Mouse (Mus musculus) spleen, postnatal 14 days (tissue): ENCODE measurements around the gene Agpat3.

Source experiments
- DNase-seq, 2 experiments: peaks; one replicate each; pipeline ENCODE4 v3.0.0; 2021 to 2022; ENCODE audit warnings: low spot score in 2 of 2

Gene Agpat3

DNA sequence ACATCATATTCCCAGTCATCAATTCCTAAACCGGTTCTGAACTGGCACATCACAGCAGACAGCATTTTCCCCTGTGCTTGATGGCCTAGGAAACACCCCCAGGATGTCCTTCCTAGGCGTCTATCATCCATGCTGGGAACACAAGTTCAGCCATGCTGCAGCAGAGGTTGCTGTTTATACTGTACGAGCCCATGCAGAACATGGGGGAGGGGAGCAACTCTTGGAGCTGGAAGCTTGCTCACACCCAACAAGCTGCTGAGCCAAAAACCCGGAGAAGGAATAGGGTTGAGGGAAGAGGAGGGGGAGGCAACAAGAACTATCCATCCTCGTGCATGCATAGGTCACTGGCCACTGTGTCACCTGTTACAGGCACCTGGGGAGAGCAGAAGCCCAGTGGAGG lies 92.0 kb downstream of the Agpat3 start:
- no peak for DNase-seq

GRCm38 (mm10) chr10:78259702-78260101 lies 92.6 kb downstream of the Agpat3 start:
- no peak for DNase-seq

DNA sequence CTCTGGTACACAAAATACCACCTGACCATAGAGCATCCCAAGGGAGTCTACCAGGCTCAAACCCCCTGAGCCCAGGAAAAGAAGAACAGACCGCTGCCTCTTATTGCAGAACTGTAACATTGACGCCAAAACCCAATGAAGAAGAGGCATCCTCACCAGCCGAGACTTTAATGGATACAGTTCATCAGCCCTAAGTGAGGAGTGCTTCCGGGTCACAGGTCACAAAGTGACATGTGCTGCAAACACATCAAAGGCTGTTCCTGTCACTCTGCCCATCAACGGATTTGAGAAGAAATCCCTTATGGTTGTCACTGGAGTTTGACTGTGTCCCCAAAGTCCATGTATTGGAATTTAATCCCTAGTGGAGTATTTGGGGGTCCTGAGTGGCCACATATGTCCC lies 93.1 kb downstream of the Agpat3 start:
- DNase-seq: no peak

DNA sequence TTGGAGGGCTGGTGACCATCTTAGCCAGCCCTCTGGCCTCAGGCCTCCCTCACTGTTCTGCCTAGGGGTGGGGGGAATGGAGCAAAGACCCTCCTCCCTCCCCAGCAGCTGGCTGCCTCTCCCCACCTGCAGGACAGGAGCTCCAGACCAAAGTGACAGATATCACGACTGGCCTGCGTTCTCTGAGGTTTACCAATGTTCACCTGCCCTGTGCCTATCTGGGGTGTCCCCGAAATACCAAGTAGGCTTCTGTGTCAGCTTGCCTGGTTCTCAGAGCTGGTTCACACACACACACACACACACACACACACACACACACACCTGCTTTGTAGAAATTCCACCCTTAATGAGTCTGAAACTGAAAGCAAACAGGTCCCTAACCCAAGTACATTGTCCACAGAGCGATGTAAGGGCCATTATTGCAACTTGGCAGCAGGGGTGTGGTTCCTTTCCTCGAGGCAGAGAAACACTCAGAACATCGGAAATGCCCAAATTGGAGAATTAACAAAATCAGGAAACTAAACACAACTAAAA lies 94.1 kb downstream of the Agpat3 start:
- no peak for DNase-seq

DNA sequence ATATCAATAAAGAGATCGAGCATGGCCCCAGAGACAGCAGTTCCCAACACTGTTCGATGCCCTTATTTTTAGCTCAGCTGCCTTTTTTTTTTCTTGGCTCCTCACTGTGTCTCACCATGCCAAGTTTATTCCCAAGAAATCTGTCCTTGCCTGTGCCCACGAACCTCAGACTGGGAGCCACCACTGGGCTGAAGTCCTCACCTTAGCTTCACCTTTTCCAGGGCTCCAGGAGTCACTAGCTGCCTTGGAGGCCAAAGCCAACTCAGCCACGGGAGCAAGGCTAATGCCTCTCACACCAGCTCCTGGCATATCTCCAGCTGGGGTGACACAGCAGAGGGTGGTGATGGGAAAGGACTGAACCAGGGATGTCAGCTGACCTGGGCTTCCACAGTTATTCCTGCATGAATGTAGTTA lies 96.6 kb downstream of the Agpat3 start:
- peak; percentile 77 to 82 for DNase-seq

GRCm38 (mm10) chr10:78247206-78247605 lies 105.1 kb downstream of the Agpat3 start:
- no peak for DNase-seq

GRCm38 (mm10) chr10:78246725-78247124 lies 105.6 kb downstream of the Agpat3 start:
- DNase-seq: no peak

DNA sequence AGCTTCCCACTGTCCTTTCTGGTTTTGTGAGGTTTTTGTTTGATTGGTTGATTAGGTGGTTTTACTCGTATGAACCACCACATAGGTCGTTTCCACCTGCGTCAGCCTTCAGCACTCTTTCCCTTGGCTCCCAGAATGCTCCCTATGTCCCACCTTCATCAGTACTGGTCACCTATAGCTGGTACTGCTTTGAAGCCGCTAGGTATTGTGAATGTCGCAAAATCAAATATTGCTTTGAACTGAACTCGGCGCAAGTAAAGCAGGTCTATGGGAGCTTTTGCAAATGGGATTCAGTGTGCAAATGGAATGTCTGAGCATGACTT lies 107.1 kb downstream of the Agpat3 start:
- DNase-seq: no peak

GRCm38 (mm10) chr10:78244438-78245224 lies 107.7 kb downstream of the Agpat3 start, which contains the start of gene Trappc10:
Trappc10 (minus strand) TSS chr10:78244641.
- DNase-seq: peak; percentile 81 to 87

DNA sequence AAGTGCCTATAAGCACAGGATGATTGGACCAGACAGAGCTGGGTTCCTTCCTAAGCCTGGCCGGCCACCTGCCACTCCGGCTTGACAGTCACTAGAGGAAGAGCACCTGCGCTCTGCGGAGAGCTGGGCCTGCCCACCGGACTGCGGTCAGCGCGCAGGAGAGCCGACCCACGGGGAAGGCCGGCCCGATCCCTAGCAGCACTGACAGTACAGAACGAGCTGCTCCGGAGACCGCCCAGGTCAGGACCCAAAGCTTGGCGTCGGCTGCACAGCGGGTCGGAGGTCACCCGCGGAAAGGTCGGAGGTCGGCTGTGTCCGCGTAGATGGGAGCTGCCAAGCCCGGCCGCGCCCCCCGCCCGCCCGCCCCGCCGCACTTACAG lies 108.2 kb downstream of the Agpat3 start:
- DNase-seq: peak in 1 of 2 experiments; percentile 25

DNA sequence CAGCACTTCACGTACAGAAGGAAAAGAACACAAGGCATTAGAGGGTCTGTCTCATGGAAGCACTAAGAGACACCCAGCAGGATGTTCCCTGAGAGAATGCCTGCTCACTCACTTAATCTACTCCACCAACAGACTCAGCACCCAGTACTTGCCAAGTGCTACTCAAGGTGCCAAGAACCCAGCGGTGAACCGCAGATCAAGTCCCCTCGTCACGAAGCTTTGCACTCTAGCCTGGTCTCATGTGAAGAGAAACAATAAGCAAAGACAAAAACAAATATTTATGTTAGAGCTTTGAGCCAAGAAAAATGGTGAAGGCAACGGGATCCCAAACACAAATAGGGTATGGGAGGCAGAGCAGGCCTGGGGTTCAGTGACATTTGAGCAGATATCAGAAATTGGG lies 113.4 kb downstream of the Agpat3 start:
- DNase-seq: no peak

DNA sequence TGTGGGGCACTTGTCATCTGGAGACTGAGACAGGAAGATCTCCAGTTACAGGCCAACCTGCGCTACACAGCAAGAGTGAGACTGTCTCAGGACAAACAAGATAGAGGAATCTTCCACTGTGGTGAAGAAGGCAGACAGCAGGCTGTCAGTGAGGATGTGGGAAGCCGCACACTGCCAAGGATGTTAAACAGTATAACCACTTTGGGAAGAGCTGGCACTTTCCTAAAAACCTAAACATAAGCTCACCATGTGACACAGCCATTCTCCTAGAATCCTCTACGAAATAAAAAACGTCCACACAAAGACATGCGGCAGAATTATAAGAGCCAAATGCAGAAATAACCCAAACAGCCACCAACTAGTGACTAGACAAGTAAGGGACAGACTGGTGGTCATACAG lies 114.0 kb downstream of the Agpat3 start:
- DNase-seq: no peak

DNA sequence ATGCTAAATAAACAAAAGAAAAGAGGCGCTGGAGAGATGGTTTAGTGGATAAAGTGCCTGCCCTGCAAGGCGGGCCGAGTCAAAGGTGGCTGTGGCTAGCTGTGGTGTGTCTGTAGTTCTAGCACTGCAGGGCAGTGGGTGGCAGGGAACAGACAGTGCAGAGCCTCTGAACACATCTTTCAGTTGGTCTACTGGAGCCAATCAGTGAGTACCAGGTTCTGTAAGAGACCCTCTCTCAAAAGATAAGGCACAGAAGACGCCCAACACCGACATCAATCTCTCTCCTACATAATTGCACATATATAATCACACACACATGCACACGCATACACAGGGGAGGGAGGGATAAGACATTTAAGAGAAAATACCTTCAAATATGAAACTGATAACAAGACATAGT lies 114.5 kb downstream of the Agpat3 start:
- DNase-seq: no peak

- no peak for DNase-seq
Observed at GRCm38 (mm10) chr10:78236885-78237629, 115.2 kb downstream of the Agpat3 start.

GRCm38 (mm10) chr10:78233756-78234155 lies 118.5 kb downstream of the Agpat3 start:
- no peak for DNase-seq

GRCm38 (mm10) chr10:78233161-78233560 lies 119.1 kb downstream of the Agpat3 start:
- no peak for DNase-seq

GRCm38 (mm10) chr10:78232301-78232980 lies 119.8 kb downstream of the Agpat3 start:
- DNase-seq: no peak

- no peak for DNase-seq
Observed at GRCm38 (mm10) chr10:78228560-78228928, 123.7 kb downstream of the Agpat3 start.

GRCm38 (mm10) chr10:78227875-78228559 lies 124.3 kb downstream of the Agpat3 start:
- no peak for DNase-seq

- no peak for DNase-seq
Observed at GRCm38 (mm10) chr10:78224136-78224535, 128.2 kb downstream of the Agpat3 start.

- no peak for DNase-seq
Observed at GRCm38 (mm10) chr10:78222908-78223307, 129.4 kb downstream of the Agpat3 start.

GRCm38 (mm10) chr10:78221315-78221714 lies 131.0 kb downstream of the Agpat3 start:
- no peak for DNase-seq
